Mouse (Mus musculus): ENCODE results near the gene Slc4a8. TPM values are rescaled to one million over a fixed set of nuclear protein-coding genes. Genes with fewer than 3 reads are reported as not detected.
"Not testable (repeated sequence)": the region's sequence is repeated elsewhere in the genome, so short reads cannot be mapped to it uniquely, and the experiment has no call there.

The Slc4a8 gene
- polyA plus RNA-seq, 1 experiment, result 13.3 TPM

DNA sequence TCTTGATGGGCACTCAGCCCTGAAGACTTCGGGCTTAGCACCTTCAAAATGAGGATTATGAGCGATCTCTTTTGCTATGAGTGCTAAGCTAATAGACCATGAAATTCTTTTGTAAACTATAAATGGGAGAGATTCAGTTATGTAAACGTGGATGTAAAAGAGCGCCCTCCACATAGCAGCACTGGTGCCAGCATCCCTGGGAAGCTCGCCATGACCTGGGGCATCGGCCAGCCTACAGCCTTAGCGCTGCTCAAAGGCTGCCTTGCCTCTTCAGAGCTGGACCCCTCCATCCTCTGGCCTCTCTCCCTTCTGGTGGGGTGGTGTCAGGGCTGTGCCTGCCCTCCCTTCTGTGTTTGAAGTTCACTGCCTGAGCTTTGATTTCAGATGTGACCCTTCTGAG lies 52.5 kb downstream of the Slc4a8 start:
- Histone ChIP-seq H3K4me3 (no peak overlapping the region), H3K79me2 (ENCODE audit: control insufficient read depth, insufficient read depth) (no peaks in the 10 kb centered on the region), H3K27me3 (ENCODE audit: control insufficient read depth, insufficient read depth, insufficient read length) (no peaks in the 10 kb centered on the region), H3K36me3 (ENCODE audit: control insufficient read depth, insufficient read depth) (no peaks in the 10 kb centered on the region), H3K4me2 (ENCODE audit: low read depth) (no peak overlapping the region), H3ac (ENCODE audit: control insufficient read depth, insufficient read length) (no peak overlapping the region)
- TF ChIP-seq MAX (IDR thresholded peaks at IDR 0.05; ENCODE audit: low read depth), result no peak
- TF ChIP-seq TCF3 (IDR thresholded peaks at IDR 0.05; ENCODE audit: insufficient read length, low read depth), result no peak

GRCm38 (mm10) chr15:100815310-100815709 lies 53.8 kb downstream of the Slc4a8 start:
- no peak overlapping the region for H3K4me2 ChIP-seq (ENCODE audit: low read depth)
- H3K27me3 ChIP-seq (ENCODE audit: control insufficient read depth, insufficient read depth, insufficient read length), result no peaks in the 10 kb centered on the region
- TF ChIP-seq SRF (IDR thresholded peaks at IDR 0.05; ENCODE audit: control insufficient read depth, insufficient read length, low read depth), result no peak
- no peak for TF ChIP-seq REST (IDR thresholded peaks at IDR 0.05; ENCODE audit: insufficient read depth, insufficient read length)
- TF ChIP-seq POLR2A (IDR thresholded peaks at IDR 0.05; ENCODE audit: insufficient read length, low read depth), result no peak
- no peak for TF ChIP-seq CEBPB (IDR thresholded peaks at IDR 0.05; ENCODE audit: insufficient read depth, poor library complexity, severe bottlenecking)
- no peak for TF ChIP-seq E2F4 (IDR thresholded peaks at IDR 0.05; ENCODE audit: insufficient read depth)
- no peak for TF ChIP-seq POLR2AphosphoS2 (IDR thresholded peaks at IDR 0.05; ENCODE audit: insufficient read length, low read depth)
- no peak for TF ChIP-seq MYOG (IDR thresholded peaks at IDR 0.05; ENCODE audit: control insufficient read depth in 1 of 3, insufficient read depth in 1 of 3, insufficient read length in 2 of 3, low read depth in 2 of 3)
- TF ChIP-seq USF1 (IDR thresholded peaks at IDR 0.05; ENCODE audit: low read depth), result no peak
- no peak for TF ChIP-seq TCF12 (IDR thresholded peaks at IDR 0.05; ENCODE audit: insufficient read depth, poor library complexity, severe bottlenecking)
- no peak for TF ChIP-seq TCF3 (IDR thresholded peaks at IDR 0.05; ENCODE audit: insufficient read length, low read depth)
- TF ChIP-seq MAX (IDR thresholded peaks at IDR 0.05; ENCODE audit: low read depth), result no peak
- no peak for TF ChIP-seq MYOD1 (IDR thresholded peaks at IDR 0.05; ENCODE audit: control insufficient read depth in 1 of 3, insufficient read length in 2 of 3, low read depth in 2 of 3)
- no peaks in the 10 kb centered on the region for H3K36me3 ChIP-seq (ENCODE audit: control insufficient read depth, insufficient read depth)
- H3ac ChIP-seq (ENCODE audit: control insufficient read depth, insufficient read length), result no peak overlapping the region
- H3K4me3 ChIP-seq, result no peak overlapping the region
- no peaks in the 10 kb centered on the region for H3K79me2 ChIP-seq (ENCODE audit: control insufficient read depth, insufficient read depth)

DNA sequence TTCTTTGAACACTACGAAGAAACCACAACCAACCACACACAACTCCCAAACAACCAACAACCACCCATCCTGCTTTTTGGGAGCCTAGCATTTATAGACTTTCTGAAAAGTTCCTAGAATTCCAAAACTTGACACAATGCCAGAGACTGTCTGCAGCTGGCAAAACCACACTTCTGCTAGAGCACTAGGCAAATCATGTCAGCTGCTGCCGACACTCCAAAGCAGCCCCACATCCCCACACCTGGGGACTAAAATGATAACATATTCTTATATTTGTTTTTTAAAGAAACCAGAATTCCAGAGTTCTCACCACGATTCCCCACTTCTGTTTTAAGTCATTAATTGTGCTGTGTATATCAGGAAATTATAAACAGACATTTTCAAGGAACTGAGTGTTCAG lies 57.3 kb downstream of the Slc4a8 start:
- no peak overlapping the region for H3ac ChIP-seq (ENCODE audit: control insufficient read depth, insufficient read length)
- peaks cover 20% of the 10 kb centered on the region for H3K27me3 ChIP-seq (ENCODE audit: control insufficient read depth, insufficient read depth, insufficient read length)
- H3K79me2 ChIP-seq (ENCODE audit: control insufficient read depth, insufficient read depth), result no peaks in the 10 kb centered on the region
- TF ChIP-seq MYOG (IDR thresholded peaks at IDR 0.05; ENCODE audit: control insufficient read depth in 1 of 3, insufficient read depth in 1 of 3, insufficient read length in 2 of 3, low read depth in 2 of 3) (peak in 1 of 3 experiments; percentile 49), MYOD1 (IDR thresholded peaks at IDR 0.05; ENCODE audit: control insufficient read depth in 1 of 3, insufficient read length in 2 of 3, low read depth in 2 of 3) (peak in 2 of 3 experiments; percentile 89 to 91), CEBPB (IDR thresholded peaks at IDR 0.05; ENCODE audit: insufficient read depth, poor library complexity, severe bottlenecking) (no peak), SRF (IDR thresholded peaks at IDR 0.05; ENCODE audit: control insufficient read depth, insufficient read length, low read depth) (no peak), TCF12 (IDR thresholded peaks at IDR 0.05; ENCODE audit: insufficient read depth, poor library complexity, severe bottlenecking) (peak; percentile 36)
- H3K4me3 ChIP-seq, result no peak overlapping the region
- H3K36me3 ChIP-seq (ENCODE audit: control insufficient read depth, insufficient read depth), result no peaks in the 10 kb centered on the region
- H3K4me2 ChIP-seq (ENCODE audit: low read depth), result no peak overlapping the region

GRCm38 (mm10) chr15:100821824-100822223 lies 60.3 kb downstream of the Slc4a8 start:
- Histone ChIP-seq H3K4me3 (no peak overlapping the region), H3K27me3 (ENCODE audit: control insufficient read depth, insufficient read depth, insufficient read length) (peaks cover 45% of the 10 kb centered on the region), H3K36me3 (ENCODE audit: control insufficient read depth, insufficient read depth) (no peaks in the 10 kb centered on the region), H3K79me2 (ENCODE audit: control insufficient read depth, insufficient read depth) (no peaks in the 10 kb centered on the region), H3K4me2 (ENCODE audit: low read depth) (no peak overlapping the region), H3ac (ENCODE audit: control insufficient read depth, insufficient read length) (no peak overlapping the region)
- TF ChIP-seq MYOG (IDR thresholded peaks at IDR 0.05; ENCODE audit: control insufficient read depth in 1 of 3, insufficient read depth in 1 of 3, insufficient read length in 2 of 3, low read depth in 2 of 3), result no peak
- TF ChIP-seq POLR2A (IDR thresholded peaks at IDR 0.05; ENCODE audit: insufficient read length, low read depth), result no peak
- no peak for TF ChIP-seq TCF12 (IDR thresholded peaks at IDR 0.05; ENCODE audit: insufficient read depth, poor library complexity, severe bottlenecking)
- TF ChIP-seq SRF (IDR thresholded peaks at IDR 0.05; ENCODE audit: control insufficient read depth, insufficient read length, low read depth), result no peak
- no peak for TF ChIP-seq USF1 (IDR thresholded peaks at IDR 0.05; ENCODE audit: low read depth)
- TF ChIP-seq MYOD1 (IDR thresholded peaks at IDR 0.05; ENCODE audit: control insufficient read depth in 1 of 3, insufficient read length in 2 of 3, low read depth in 2 of 3), result no peak
- TF ChIP-seq E2F4 (IDR thresholded peaks at IDR 0.05; ENCODE audit: insufficient read depth), result no peak
- TF ChIP-seq POLR2AphosphoS2 (IDR thresholded peaks at IDR 0.05; ENCODE audit: insufficient read length, low read depth), result no peak
- TF ChIP-seq MAX (IDR thresholded peaks at IDR 0.05; ENCODE audit: low read depth), result no peak
- no peak for TF ChIP-seq REST (IDR thresholded peaks at IDR 0.05; ENCODE audit: insufficient read depth, insufficient read length)
- no peak for TF ChIP-seq CEBPB (IDR thresholded peaks at IDR 0.05; ENCODE audit: insufficient read depth, poor library complexity, severe bottlenecking)
- TF ChIP-seq TCF3 (IDR thresholded peaks at IDR 0.05; ENCODE audit: insufficient read length, low read depth), result no peak

- not testable (repeated sequence) for H3K4me3 ChIP-seq; H3K79me2 ChIP-seq (ENCODE audit: control insufficient read depth, insufficient read depth); H3ac ChIP-seq (ENCODE audit: control insufficient read depth, insufficient read length); H3K4me2 ChIP-seq (ENCODE audit: low read depth); H3K36me3 ChIP-seq (ENCODE audit: control insufficient read depth, insufficient read depth)
- peaks cover 48% of the 10 kb centered on the region for H3K27me3 ChIP-seq (ENCODE audit: control insufficient read depth, insufficient read depth, insufficient read length)
Measured at GRCm38 (mm10) chr15:100822370-100822769, 60.8 kb downstream of the Slc4a8 start.
